Mouse (Mus musculus): ENCODE results near the gene Kctd14.
A peak's percentile ranks its signal among the peaks of the same experiment; 100 is the strongest.

Gene Kctd14

DNA sequence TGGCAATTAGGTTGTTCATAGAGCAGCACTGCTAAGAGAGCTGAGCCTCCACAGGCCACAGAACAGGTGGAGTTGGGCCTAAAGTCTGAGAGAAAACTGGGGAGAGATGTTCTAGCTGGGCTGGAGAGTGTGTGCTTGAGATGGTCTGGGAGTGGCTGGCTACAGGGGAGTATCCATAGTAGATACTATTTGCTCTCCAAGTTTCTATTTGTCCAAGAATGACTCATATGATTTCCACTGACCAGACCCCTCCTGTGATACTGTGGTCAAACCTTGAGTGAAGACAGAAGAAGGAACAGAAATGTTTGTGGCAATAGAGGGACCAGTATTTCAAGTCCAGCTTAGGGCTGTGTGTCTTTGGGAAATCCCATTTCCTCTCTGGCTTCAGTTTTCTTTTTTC is 12.1 kb upstream of the Kctd14 start:
- no peak for DNase-seq (ENCODE audit: low spot score)

DNA sequence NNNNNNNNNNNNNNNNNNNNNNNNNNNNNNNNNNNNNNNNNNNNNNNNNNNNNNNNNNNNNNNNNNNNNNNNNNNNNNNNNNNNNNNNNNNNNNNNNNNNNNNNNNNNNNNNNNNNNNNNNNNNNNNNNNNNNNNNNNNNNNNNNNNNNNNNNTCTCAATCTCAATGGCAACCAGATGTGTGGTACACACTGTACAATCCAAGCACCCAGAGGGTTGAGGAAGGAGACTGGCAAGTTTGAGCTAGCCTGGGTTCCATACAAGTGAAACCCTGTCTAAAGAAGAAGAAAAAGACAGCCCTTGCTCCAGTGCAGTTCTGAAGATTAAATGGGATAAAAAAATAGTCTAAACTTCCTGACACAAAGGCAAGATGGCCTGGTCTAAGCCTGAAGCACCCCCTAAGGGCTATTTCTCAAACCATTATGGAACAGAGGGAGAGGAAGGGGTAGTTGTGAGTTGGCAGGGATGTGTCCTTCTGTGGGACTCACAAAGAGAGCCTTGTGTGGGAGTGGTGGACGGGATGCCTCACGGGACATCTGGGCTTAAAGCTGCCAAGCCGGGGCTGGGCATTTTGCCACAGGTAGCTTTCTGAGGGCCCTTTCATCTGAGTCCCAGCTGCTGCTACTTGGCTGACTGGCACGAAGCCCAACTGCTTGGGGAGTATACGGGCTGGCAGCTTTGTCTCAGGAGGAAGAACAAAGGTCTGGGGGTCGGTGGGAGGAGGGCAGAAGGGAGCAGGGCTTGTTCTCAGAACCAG is 4.8 kb upstream of the Kctd14 start:
- DNase-seq (ENCODE audit: low spot score): peak; percentile 37

DNA sequence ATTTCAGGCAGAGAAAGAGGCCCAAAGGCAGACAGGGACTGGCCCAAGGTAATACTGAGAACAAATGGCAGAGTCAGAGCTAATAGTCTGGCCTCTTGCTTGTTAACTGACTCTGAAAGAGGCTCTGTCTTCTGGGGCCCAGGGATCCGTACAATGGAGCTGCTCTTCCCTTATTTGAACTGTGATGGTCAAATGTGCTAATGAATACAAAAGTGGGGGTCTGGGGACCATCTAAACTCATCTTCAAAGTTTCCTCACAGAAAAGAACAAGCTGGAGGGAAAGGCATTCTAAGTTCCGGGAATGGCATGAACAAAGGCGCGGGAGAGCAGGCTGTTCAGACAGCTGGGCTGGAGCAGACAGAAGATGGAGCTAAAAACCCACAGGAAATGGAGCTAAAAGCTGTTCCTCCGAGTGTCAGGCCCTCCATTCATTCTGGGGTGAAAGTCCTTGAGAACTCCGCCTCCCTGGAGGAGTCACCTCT is 4.0 kb upstream of the Kctd14 start:
- DNase-seq (ENCODE audit: low spot score): no peak

DNA sequence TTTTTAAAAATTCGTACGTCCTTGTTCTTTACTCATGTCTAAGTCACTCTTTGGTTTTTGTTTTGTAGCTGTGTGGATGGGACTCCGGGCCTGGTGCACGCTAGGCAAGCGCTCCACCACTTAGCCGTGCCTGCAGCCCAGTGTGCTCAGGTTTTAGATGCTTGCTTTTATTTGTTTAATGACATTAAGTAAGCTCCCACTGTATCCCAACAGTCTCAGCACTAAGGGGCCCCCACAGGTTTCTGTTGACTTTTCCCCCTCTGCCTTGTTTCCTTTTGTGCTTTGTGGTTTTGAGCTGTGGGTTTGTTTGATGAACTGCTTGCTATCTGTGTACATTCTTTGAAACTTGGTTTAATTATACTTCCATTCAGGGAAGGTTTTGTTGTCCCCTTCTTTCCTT is 1.1 kb downstream of the Kctd14 start:
- no peak for DNase-seq (ENCODE audit: low spot score)

DNA sequence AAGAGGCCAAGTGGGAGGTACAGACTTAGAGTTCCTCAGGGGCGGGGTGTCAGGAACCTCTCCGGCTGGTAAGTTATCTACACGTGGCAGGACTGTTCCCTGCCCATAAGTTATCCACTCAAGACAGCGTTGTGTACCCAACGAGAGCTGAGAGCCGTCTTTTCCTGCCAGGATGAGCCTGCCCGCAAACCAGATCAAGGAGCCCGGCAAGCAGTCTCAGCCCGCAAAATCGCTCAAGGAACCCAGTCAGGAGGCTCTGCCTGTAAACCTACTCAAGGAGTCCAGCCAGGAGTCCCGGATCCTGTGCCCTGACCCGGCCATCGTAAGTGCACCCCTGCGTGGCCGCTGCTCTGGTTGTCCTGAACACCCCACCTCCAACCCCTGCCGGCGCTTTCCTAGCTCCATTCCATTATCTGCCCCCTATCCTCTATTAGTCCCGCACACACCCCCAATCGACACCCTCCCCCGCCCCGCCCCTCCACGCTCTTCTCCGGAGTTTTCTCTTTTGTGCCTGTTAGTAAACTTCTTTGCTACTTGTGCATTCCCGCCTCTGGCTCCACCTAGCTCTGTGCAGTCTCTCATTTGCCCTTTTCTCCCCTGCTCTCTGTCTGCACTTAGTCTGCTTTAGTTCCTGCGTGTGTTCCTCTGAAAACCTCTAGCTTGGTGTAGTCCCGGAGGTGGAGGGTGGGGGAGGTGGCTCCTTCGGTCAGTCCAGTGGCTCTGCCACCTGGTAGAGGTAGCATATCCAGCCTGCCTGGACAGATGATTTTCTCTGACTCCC is 2.2 kb downstream of the Kctd14 start:
- no peak for DNase-seq (ENCODE audit: low spot score)

DNA sequence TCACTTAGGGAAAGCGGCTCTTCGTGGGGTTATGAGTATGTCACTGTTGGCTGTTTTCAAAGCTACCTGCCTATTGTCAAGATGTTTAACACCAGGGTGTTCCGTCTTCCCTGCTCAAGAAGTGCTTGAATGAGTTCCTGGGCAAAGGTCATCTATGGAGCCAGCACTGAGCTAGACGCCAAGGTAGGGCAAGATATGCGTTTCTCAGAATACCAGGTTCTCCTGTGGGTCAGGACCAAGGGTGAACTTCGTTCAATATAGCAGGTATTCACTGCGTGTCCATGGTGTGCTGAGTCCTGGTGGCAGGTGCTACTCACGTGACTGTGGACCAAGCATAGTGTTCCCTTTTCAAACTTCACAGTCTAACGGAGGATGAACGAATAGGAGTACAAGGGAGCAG is 3.7 kb downstream of the Kctd14 start:
- no peak for DNase-seq (ENCODE audit: low spot score)

DNA sequence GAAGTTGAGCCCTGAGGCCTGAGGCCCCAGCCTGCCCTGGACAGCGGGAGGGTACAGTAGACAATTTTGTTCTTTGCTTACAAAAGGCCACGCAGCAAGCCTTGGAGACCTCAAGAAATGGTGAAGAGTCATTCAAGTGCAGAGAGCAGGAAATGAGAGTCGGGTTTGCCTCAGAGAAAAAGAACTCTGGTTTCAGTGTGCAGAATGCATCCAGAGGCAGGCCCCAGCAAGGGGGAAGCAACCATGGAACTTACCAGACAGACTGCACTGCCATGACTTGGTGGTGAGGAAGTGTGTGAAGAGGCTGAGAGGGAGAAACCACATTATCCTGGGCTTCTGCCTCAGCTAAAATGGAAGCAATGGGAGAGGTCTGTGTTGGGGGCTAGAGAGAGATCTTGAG is 4.5 kb downstream of the Kctd14 start:
- no peak for DNase-seq (ENCODE audit: low spot score)

DNA sequence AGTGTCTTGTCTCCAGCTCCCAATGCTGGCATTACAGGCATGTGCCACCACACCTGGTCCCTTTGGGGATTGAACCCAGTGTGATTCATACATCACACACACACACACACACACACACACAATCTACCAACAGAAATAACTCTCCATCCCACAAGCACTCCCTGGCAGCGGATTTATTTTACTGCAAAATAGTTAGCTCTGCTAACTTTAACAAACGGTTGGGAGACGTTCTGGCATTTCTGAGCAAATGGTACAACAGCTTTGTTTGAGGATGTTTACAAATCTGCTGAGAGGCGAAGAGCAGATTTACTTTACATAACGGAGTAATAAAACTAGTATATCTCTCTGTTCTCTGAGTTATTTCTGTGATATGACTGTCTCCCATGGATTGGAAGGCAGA is 21.9 kb downstream of the Kctd14 start:
- DNase-seq (ENCODE audit: low spot score): no peak

DNA sequence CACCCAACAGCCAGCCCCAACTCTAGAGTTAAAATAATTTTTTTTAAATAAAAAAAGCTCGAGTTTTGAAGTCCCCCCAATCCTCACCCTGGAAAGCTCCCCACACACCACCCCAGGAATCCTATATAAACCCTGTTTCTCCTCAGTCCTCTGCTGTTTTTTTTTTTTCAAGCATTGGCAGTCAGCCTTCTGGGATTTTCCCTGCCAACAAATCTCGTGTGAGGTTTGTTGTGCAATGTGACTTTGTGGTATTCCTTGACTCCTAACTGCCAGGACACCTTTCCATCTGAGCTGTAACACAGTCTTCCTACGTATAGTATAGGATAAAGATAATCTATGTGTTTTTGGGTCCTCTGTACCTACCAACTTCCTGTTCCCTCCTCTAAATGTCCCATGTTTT is 28.2 kb downstream of the Kctd14 start:
- no peak for DNase-seq (ENCODE audit: low spot score)

DNA sequence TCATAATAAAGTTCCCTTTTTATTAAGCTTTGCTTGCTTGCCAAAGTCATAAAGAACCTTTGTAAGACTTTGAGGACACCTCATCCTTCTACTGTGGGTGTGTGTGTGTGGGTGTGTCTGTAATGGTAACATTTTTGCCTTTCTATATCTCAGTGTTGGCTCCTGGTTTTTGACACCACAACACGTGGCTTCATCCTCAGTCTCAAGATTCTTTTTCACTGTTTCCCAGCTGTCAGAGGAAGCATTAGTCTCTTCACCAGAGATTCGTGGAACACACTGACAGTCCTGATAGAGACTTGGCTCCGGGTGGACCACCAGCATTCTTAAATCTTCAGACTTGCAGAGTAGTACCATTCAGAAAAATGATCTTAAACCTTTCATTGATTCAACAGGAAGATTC is 29.2 kb downstream of the Kctd14 start:
- DNase-seq (ENCODE audit: low spot score): no peak

DNA sequence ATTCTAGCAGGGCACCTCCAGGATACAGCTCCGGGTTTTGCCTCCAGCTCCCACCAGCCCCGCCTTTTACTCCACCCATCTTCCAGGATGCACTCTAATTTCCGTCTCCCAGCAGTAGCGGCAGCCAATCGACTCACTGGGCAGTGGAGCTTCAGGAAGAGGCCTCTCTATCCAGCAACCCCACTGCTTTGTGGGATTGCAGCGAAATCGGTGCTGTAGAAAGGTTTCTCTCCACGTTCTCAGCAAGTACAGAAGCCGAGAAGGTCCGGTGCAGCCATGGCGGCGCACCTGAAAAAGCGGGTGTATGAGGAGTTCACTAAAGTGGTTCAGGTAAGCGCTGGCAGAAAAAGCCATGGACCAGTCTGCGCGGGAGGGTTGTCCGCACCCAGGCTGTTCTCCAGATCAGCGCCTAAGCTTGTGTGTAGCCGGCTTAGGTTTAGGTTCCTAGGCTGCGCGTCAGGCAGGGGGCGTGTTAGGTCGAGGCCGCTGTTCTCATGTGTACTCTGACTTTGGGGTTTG is 29.8 kb downstream of the Kctd14 start, which contains the start of gene Ints4:
Ints4 (plus strand) TSS at position 136 of the 519 bp plus-strand sequence.
- peak; percentile 72 for DNase-seq (ENCODE audit: low spot score)

DNA sequence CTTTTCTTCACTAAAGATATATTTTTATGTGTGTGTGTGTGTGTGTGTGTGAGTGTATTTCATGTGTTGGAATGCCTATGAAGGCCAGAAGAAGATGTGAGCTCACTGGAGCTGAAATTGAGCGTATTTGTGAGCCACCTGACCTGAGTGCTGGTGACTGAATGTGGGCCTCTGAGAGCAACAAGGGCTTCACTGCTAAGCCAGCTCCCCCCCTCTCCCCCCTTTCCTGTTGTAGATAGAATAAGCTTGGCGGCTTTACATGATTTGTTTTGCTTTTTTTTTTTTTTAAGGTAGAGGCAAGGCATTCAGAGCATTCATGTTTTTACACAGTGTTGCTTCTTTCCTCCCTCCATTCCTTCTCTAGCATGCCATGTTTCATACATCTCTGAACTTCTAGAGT is 32.3 kb downstream of the Kctd14 start:
- no peak for DNase-seq (ENCODE audit: low spot score)

DNA sequence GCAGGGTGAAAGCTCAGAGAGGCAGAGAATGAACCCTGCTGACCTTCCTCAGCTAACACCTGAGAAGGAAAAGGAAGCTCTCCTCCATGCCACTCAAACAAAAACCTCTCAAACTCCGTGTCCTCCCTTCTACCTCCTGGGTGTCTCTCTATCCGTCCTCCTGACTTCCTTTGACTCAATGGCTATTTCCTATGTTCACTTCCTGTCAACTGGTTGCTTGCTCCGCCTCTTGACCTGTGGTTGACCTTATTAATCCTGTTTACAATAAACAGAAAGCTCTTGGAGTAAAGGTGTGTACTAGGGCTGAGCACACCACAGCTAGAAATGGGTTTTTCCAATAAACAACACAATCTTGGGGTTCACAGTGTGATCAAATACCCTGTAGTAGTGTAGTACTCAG is 40.0 kb downstream of the Kctd14 start:
- DNase-seq (ENCODE audit: low spot score): no peak

DNA sequence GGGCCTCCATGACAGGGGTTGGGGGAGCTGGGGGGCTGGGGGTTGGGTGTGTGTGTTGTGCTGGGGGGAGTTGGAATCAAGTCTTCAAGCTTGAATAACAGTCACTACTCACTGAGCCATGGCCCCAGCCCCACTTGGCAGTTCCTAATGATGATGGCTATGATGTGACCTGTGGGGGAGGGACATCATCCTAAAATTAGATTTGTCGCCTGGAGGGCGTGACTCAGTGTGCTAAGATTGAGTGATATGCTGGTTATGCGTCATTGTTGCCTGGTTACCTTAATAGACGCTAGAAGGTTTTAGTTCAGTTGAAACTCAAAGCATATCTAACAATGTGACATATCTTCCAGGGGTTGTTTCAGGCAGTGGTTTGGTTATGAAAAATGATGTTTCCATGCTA is 41.3 kb downstream of the Kctd14 start:
- no peak for DNase-seq (ENCODE audit: low spot score)

DNA sequence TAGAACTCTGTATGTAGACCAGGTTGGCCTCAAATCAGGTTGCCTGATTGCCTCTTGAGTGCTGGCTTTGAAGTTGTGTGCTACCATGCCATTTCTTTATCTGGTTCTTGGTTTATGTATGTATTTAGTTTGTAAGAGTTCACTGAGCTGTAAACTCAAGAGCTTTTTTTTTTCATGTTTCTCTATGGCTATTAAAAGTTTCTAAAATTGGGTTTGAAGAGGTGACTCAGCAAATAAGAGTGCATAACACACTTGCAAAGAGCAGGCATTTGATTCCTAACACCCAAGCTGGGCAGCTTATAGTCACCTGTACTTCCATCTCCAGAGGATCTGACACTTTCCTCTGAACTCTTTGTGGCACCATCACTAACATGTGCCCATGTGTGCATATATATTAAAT is 43.9 kb downstream of the Kctd14 start:
- no peak for DNase-seq (ENCODE audit: low spot score)

DNA sequence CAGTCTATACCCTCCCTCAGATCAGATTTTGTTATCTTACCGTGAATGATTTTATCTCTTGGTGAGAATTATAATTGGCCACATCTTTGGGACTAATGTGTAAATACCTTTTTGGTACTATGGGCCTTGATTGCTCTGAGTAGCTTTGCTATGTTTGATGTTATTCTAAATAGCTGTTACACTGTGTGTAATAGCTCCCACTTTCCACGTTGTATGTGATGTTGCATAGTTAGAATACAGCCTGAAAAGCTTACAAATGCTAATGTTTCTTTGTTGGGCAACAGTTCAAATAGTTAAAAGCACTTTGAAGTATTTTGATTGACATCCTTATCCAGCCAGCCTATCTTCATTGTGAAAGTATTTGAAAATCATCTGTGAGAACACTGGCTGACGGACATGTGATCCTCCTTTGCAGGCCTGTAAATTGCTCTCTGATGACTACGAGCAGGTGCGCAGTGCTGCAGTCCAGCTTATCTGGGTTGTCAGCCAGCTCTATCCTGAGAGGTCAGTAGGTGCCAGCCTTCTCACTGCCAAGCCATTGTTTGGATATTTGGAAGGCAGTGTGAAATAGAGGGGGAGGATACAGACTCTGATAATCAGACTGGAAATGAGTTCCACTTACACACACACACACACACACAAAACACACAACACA is 49.6 kb downstream of the Kctd14 start:
- DNase-seq (ENCODE audit: low spot score): no peak

Data from urinary bladder, postnatal 10 days (tissue).